Comparison of ENCODE assay signal across 8 mouse cellular contexts in genomic region chr6:22794071-22794721, GRCm38 (mm10).
DNase-seq lines count a peak whose midpoint lies in the region; ATAC-seq and TF ChIP-seq lines count a peak whose summit lies in the region.

No protein-coding gene starts in this region.

- H3K4me3 ChIP-seq in gastrocnemius, adult 2 months, result peak overlapping the region; percentile 49
- H3K4me3 ChIP-seq in forebrain, embryonic 14.5 days (ENCODE audit: low read depth, low read length), result no peak overlapping the region
- no peak overlapping the region for H3K4me3 ChIP-seq in left cerebral cortex, adult 2 months
- no peak overlapping the region for H3K4me3 ChIP-seq in liver, postnatal 0 days (ENCODE audit: low read depth, low read length)

- 3% methylated on average over 12 of the region's 12 CpGs for WGBS in forebrain, embryonic 14.5 days
- WGBS in liver, postnatal 0 days (ENCODE audit: insufficient replicate concordance), result 69% methylated on average over 12 of the region's 12 CpGs

- no peak for TF ChIP-seq EP300 in liver, postnatal 0 days (IDR thresholded peaks at IDR 0.05; ENCODE audit: low read depth)

- ATAC-seq in forebrain, embryonic 14.5 days, result peak; percentile 91
- ATAC-seq in liver, postnatal 0 days, result no peak

- intact Hi-C loops in gastrocnemius, adult 2 months (cut with DNase I), result no loop called here
- intact Hi-C loops in left cerebral cortex, adult 2 months (cut with DNase I), result loop anchor here (2.0 kb wide), 1 partner anchor 39 kb away; no protein-coding TSS in a partner anchor

- no peak for TF ChIP-seq CTCF in gastrocnemius, adult 2 months (IDR thresholded peaks at IDR 0.05)
- TF ChIP-seq CTCF in left cerebral cortex, adult 2 months (IDR thresholded peaks at IDR 0.05), result no peak
- no peak for TF ChIP-seq CTCF in liver, postnatal 0 days (IDR thresholded peaks at IDR 0.05; ENCODE audit: low read depth)

- no peaks in the 10 kb centered on the region for H3K36me3 ChIP-seq in forebrain, embryonic 14.5 days (ENCODE audit: control insufficient read depth, insufficient read depth, low read length)
- no peaks in the 10 kb centered on the region for H3K36me3 ChIP-seq in liver, postnatal 0 days (replicated peaks; ENCODE audit: insufficient read depth, low read length)

- DNase-seq in gastrocnemius, adult 2 months, result no peak
- DNase-seq in gastrocnemius, postnatal 10 days, result no peak
- DNase-seq in forebrain, embryonic 14.5 days (ENCODE audit: low spot score), result peak; percentile 94
- DNase-seq in left cerebral cortex, adult 2 months (ENCODE audit: extremely low spot score in 1 of 2, low spot score in 2 of 2), result peak; percentile 29 to 44
- DNase-seq in retina, postnatal 1 day, result peak; percentile 92
- DNase-seq in kidney, adult 18-20 months, result no peak
- DNase-seq in liver, postnatal 0 days, result no peak
- no peak for DNase-seq in liver

- no peaks in the 10 kb centered on the region for H3K27me3 ChIP-seq in forebrain, embryonic 14.5 days (replicated peaks; ENCODE audit: control insufficient read depth, insufficient read depth, low read length)
- no peaks in the 10 kb centered on the region for H3K27me3 ChIP-seq in liver, postnatal 0 days (ENCODE audit: insufficient read depth, low read length)

- H3K9ac ChIP-seq in forebrain, embryonic 14.5 days (ENCODE audit: low read length), result peak overlapping the region; percentile 13
- H3K9ac ChIP-seq in liver, postnatal 0 days (replicated peaks), result no peak overlapping the region

- H3K4me2 ChIP-seq in forebrain, embryonic 14.5 days (ENCODE audit: low read length), result peak overlapping the region; percentile 42
- H3K4me2 ChIP-seq in liver, postnatal 0 days (ENCODE audit: low read depth, low read length), result no peak overlapping the region

- 0 out of 2 replicates have a peak overlapping the region, but pooled peaks have one; percentile 12 for H3K27ac ChIP-seq in gastrocnemius, adult 2 months
- peak overlapping the region; percentile 88 for H3K27ac ChIP-seq in forebrain, embryonic 14.5 days (ENCODE audit: low read depth, low read length)
- H3K27ac ChIP-seq in left cerebral cortex, adult 2 months, result peak overlapping the region; percentile 76; the same call in 1 of the 2 replicates
- no peak overlapping the region for H3K27ac ChIP-seq in liver, postnatal 0 days (ENCODE audit: low read depth)

- no peaks in the 10 kb centered on the region for H3K9me3 ChIP-seq in forebrain, embryonic 14.5 days (replicated peaks; ENCODE audit: control insufficient read depth, low read length)
- no peaks in the 10 kb centered on the region for H3K9me3 ChIP-seq in liver, postnatal 0 days (ENCODE audit: low read length)

- H3K4me1 ChIP-seq in forebrain, embryonic 14.5 days (ENCODE audit: control insufficient read depth, insufficient read depth, low read length), result peaks cover 16% of the 10 kb centered on the region
- no peaks in the 10 kb centered on the region for H3K4me1 ChIP-seq in liver, postnatal 0 days (ENCODE audit: insufficient read depth)

Comparison
In these comparisons a context has a peak if more than half of its experiments do, and no peak if none do; other contexts are left out.
1. DNase-seq: peak in forebrain, embryonic 14.5 days (single experiment), left cerebral cortex, adult 2 months (2 of 2) and retina, postnatal 1 day (single experiment); none in gastrocnemius, adult 2 months (single experiment), gastrocnemius, postnatal 10 days (single experiment), kidney, adult 18-20 months (single experiment), liver, postnatal 0 days (single experiment) and liver (single experiment).